ENCODE assay signal across 8 mouse cellular contexts in the genomic region with DNA sequence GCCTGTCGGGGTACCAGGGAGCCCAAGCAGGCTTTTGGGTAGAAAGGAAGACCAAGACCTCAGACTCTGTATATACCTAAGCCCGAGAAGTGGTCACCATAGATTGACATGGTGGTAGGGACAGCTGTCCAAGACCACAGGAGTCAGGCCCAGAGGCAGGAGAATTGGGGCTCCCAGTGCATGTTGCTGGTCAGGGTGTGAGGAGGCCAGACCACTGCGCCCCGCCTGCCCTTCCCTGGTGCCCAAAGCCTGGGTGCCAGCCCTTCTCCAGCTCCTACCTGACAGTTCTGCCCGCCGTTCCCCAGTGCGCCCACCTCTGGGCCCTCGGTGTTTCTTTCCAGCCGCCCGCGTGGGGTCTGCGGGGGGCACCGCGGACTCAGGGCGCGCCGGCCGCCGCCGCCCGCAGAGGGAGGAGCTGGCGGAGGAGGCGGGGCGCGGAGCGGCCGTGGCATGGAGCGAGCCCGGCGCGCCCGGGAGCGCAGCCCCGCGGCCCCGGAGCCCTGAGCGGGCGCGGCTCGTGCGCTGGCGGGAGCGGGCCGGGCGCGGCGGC. TPM values are rescaled to one million over a fixed set of nuclear protein-coding genes. Genes with fewer than 3 reads are reported as not detected.
A peak's percentile ranks its signal among the peaks of the same experiment; 100 is the strongest.
DNase-seq lines count a peak whose midpoint lies in the region; ATAC-seq lines count a peak whose summit lies in the region.

No protein-coding gene starts in this region.

- 43% methylated on average over 41 of the region's 47 CpGs for WGBS in liver, embryonic 11.5 days
- 15% methylated on average over 44 of the region's 47 CpGs for WGBS in embryonic facial prominence, embryonic 10.5 days
- WGBS in intestine, embryonic 15.5 days = 13% methylated on average over 43 of the region's 47 CpGs
- WGBS in neural tube, embryonic 13.5 days = 9% methylated on average over 25 of the region's 47 CpGs

- no peaks in the 10 kb centered on the region for H3K4me1 ChIP-seq in liver, embryonic 11.5 days (replicated peaks; ENCODE audit: control insufficient read depth, insufficient read depth, low read length)
- peaks cover 14% of the 10 kb centered on the region for H3K4me1 ChIP-seq in embryonic facial prominence, embryonic 10.5 days
- 0 out of 2 replicates have a peak, but pooled peaks cover 8% of the 10 kb centered on the region for H3K4me1 ChIP-seq in intestine, embryonic 15.5 days (replicated peaks)
- H3K4me1 ChIP-seq in neural tube, embryonic 13.5 days (replicated peaks) = peaks cover 16% of the 10 kb centered on the region

- no peak for DNase-seq in liver, embryonic 11.5 days (ENCODE audit: low spot score)
- DNase-seq in liver = no peak
- DNase-seq in embryonic facial prominence, embryonic 10.5 days (ENCODE audit: low spot score) = peak; percentile 39
- DNase-seq in frontal cortex, adult 2 months (ENCODE audit: extremely low spot score in 1 of 2, low spot score in 1 of 2) = no peak
- DNase-seq in urinary bladder, postnatal 14 days (ENCODE audit: low spot score) = no peak
- DNase-seq in layer of hippocampus, postnatal 25 days (ENCODE audit: extremely low spot score in 1 of 2, low spot score in 1 of 2) = no peak

- ATAC-seq in liver, embryonic 11.5 days (replicated peaks; ENCODE audit: low FRiP score) = no peak
- ATAC-seq in intestine, embryonic 15.5 days = peak; percentile 88
- 0 out of 2 replicates have a peak, but pooled peaks have one; percentile 17 for ATAC-seq in neural tube, embryonic 13.5 days (ENCODE audit: low read depth)

- H3K36me3 ChIP-seq in liver, embryonic 11.5 days (ENCODE audit: control insufficient read depth, insufficient read depth, low read length) = no peaks in the 10 kb centered on the region; the same call in none of the 2 replicates
- H3K36me3 ChIP-seq in embryonic facial prominence, embryonic 10.5 days (replicated peaks) = peaks cover 11% of the 10 kb centered on the region; the same call in 1 of the 2 replicates
- no peaks in the 10 kb centered on the region for H3K36me3 ChIP-seq in intestine, embryonic 15.5 days
- H3K36me3 ChIP-seq in neural tube, embryonic 13.5 days = peaks cover 19% of the 10 kb centered on the region; the same call in 1 of the 2 replicates

- no peak overlapping the region for H3K27ac ChIP-seq in liver, embryonic 11.5 days (ENCODE audit: low read depth, low read length)
- no peak overlapping the region for H3K27ac ChIP-seq in embryonic facial prominence, embryonic 10.5 days (replicated peaks)
- H3K27ac ChIP-seq in intestine, embryonic 15.5 days = no peak overlapping the region
- no peak overlapping the region for H3K27ac ChIP-seq in neural tube, embryonic 13.5 days (replicated peaks)

- no peak overlapping the region for H3K9ac ChIP-seq in liver, embryonic 11.5 days (ENCODE audit: low read depth, low read length)
- H3K9ac ChIP-seq in intestine, embryonic 15.5 days = no peak overlapping the region
- peak overlapping the region; percentile 72 for H3K9ac ChIP-seq in neural tube, embryonic 13.5 days

- H3K27me3 ChIP-seq in liver, embryonic 11.5 days (replicated peaks; ENCODE audit: control insufficient read depth, insufficient read depth, low read length) = peaks cover 16% of the 10 kb centered on the region
- H3K27me3 ChIP-seq in embryonic facial prominence, embryonic 10.5 days (replicated peaks; ENCODE audit: low read depth, poor library complexity, severe bottlenecking) = peaks cover 49% of the 10 kb centered on the region
- peaks cover 28% of the 10 kb centered on the region for H3K27me3 ChIP-seq in intestine, embryonic 15.5 days (replicated peaks)
- peaks cover 48% of the 10 kb centered on the region for H3K27me3 ChIP-seq in neural tube, embryonic 13.5 days

- peak overlapping the region; percentile 50 for H3K4me3 ChIP-seq in liver, embryonic 11.5 days (ENCODE audit: low read depth, low read length)
- peak overlapping the region; percentile 74 for H3K4me3 ChIP-seq in embryonic facial prominence, embryonic 10.5 days
- peak overlapping the region; percentile 59 for H3K4me3 ChIP-seq in intestine, embryonic 15.5 days (replicated peaks)
- H3K4me3 ChIP-seq in neural tube, embryonic 13.5 days = peak overlapping the region; percentile 60

- no peaks in the 10 kb centered on the region for H3K9me3 ChIP-seq in liver, embryonic 11.5 days (ENCODE audit: control insufficient read depth, low read length)
- H3K9me3 ChIP-seq in embryonic facial prominence, embryonic 10.5 days = no peaks in the 10 kb centered on the region
- no peaks in the 10 kb centered on the region for H3K9me3 ChIP-seq in intestine, embryonic 15.5 days
- H3K9me3 ChIP-seq in neural tube, embryonic 13.5 days = no peaks in the 10 kb centered on the region

- peak overlapping the region; percentile 71 for H3K4me2 ChIP-seq in liver, embryonic 11.5 days
- H3K4me2 ChIP-seq in intestine, embryonic 15.5 days (replicated peaks) = peak overlapping the region; percentile 95
- H3K4me2 ChIP-seq in neural tube, embryonic 13.5 days = peak overlapping the region; percentile 90

RNA-seq across cellular contexts. Expression of gene Shank3, which starts 23.9 kb away (rescaled TPM):
- polyA plus RNA-seq in liver, embryonic 11.5 days (2014; fragmentation: Nextera tagmentation; extraction: Ambion mirVana) = 1.1 and 1.7 TPM in 2 replicates
- 1.3 and 2.4 TPM in 2 replicates for polyA plus RNA-seq in embryonic facial prominence, embryonic 10.5 days (2016; fragmentation: Nextera tagmentation; extraction: Ambion mirVana)
- 1.2 and 1.3 TPM in 2 replicates for polyA plus RNA-seq in intestine, embryonic 15.5 days (2015; fragmentation: Nextera tagmentation; extraction: Ambion mirVana)
- polyA plus RNA-seq in neural tube, embryonic 13.5 days (2015; fragmentation: Nextera tagmentation; extraction: Ambion mirVana) = 6.5 and 8.0 TPM in 2 replicates
- 76.4 and 84.0 TPM in 2 replicates for polyA plus RNA-seq in frontal cortex, adult 2 months (2012; rRNA removed)
- total RNA-seq in layer of hippocampus, postnatal 25 days (2021) = 100 to 1,000 TPM; 235 to 265 TPM

RNA-seq across cellular contexts. Expression of gene Acr, which starts 44.8 kb away (rescaled TPM):
- polyA plus RNA-seq in liver, embryonic 11.5 days (2014; fragmentation: Nextera tagmentation; extraction: Ambion mirVana) = 0.11 TPM in 1 of 2 replicates, not detected in the other
- polyA plus RNA-seq in embryonic facial prominence, embryonic 10.5 days (2016; fragmentation: Nextera tagmentation; extraction: Ambion mirVana) = 0.18 TPM in 1 of 2 replicates, not detected in the other
- not detected in 2 replicates for polyA plus RNA-seq in intestine, embryonic 15.5 days (2015; fragmentation: Nextera tagmentation; extraction: Ambion mirVana)
- polyA plus RNA-seq in neural tube, embryonic 13.5 days (2015; fragmentation: Nextera tagmentation; extraction: Ambion mirVana) = 0.48 and 1.5 TPM in 2 replicates
- polyA plus RNA-seq in frontal cortex, adult 2 months (2012; rRNA removed) = 4.2 TPM in 2 replicates
- under 1 TPM; 0.37 to 0.96 TPM for total RNA-seq in layer of hippocampus, postnatal 25 days (2021)

RNA-seq across cellular contexts. Expression of gene Arsa, which starts 46.1 kb away (rescaled TPM):
- polyA plus RNA-seq in liver, embryonic 11.5 days (2014; fragmentation: Nextera tagmentation; extraction: Ambion mirVana) = 8.6 and 9.0 TPM in 2 replicates
- 11.2 and 11.5 TPM in 2 replicates for polyA plus RNA-seq in embryonic facial prominence, embryonic 10.5 days (2016; fragmentation: Nextera tagmentation; extraction: Ambion mirVana)
- 22.5 and 26.0 TPM in 2 replicates for polyA plus RNA-seq in intestine, embryonic 15.5 days (2015; fragmentation: Nextera tagmentation; extraction: Ambion mirVana)
- polyA plus RNA-seq in neural tube, embryonic 13.5 days (2015; fragmentation: Nextera tagmentation; extraction: Ambion mirVana) = 18.4 and 19.1 TPM in 2 replicates
- polyA plus RNA-seq in frontal cortex, adult 2 months (2012; rRNA removed) = 29.6 and 34.9 TPM in 2 replicates
- 10 to 100 TPM; 29.4 to 29.6 TPM for total RNA-seq in layer of hippocampus, postnatal 25 days (2021)
